Mouse (Mus musculus): Measurements from ENCODE around the gene Sgsm1. TPM values are rescaled to one million over a fixed set of nuclear protein-coding genes. Genes with fewer than 3 reads are reported as not detected.

Sgsm1 gene
- polyA plus RNA-seq, 1 experiment = 1.1 TPM

DNA sequence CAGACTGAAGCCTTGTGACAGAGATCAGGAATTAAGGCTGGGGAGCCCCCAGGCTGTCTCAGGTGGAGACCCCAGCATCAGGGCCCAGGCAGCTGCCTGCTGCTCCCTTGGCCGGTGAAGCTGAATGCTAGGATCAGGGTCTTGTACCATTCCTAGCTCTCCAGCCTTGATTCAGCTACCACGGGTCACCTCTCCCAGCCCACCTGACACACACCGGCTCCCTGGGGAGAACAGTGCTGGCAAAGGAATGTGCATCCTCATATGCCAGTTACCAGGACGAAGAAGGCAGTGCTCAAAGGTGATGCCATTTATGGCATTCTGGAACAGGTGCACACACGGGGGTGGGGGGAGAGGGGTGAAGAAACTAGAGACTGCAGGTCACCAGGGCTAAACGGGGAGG lies 11.8 kb downstream of the Sgsm1 start:
- H3K4me3 ChIP-seq (ENCODE audit: insufficient read depth, low read length) = no peak overlapping the region
- no peaks in the 10 kb centered on the region for H3K4me1 ChIP-seq (ENCODE audit: control insufficient read depth, insufficient read depth, low read length)
- TF ChIP-seq POLR2A (IDR thresholded peaks at IDR 0.05; ENCODE audit: low read depth, low read length) = no peak
- TF ChIP-seq CTCF (IDR thresholded peaks at IDR 0.05; ENCODE audit: borderline replicate concordance, insufficient read depth, low read length) = no peak
- H3K27ac ChIP-seq (ENCODE audit: insufficient read depth, low read length) = no peak overlapping the region

DNA sequence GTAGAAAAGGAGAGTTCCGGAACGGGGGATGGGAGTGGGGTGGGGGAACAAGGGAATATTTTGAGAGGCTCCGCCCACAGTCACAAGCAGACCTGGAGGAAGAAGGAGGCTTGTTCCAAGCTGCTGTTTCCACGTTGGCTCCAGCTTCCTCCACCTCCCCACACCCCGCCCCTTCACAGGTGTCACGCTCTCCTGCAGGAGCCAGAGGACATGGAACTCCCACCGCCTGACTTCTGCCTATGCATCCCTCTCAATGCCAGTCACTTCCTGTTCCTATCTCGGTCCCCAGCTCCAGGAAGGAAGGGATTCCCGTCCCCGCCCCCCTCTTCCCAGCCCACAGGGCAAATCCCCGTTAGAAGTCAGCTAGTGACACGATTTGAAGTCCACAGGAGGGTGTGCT lies 12.5 kb downstream of the Sgsm1 start:
- Histone ChIP-seq H3K27ac (ENCODE audit: insufficient read depth, low read length) (no peak overlapping the region), H3K4me3 (ENCODE audit: insufficient read depth, low read length) (no peak overlapping the region), H3K4me1 (ENCODE audit: control insufficient read depth, insufficient read depth, low read length) (no peaks in the 10 kb centered on the region)
- no peak for TF ChIP-seq CTCF (IDR thresholded peaks at IDR 0.05; ENCODE audit: borderline replicate concordance, insufficient read depth, low read length)
- no peak for TF ChIP-seq POLR2A (IDR thresholded peaks at IDR 0.05; ENCODE audit: low read depth, low read length)

DNA sequence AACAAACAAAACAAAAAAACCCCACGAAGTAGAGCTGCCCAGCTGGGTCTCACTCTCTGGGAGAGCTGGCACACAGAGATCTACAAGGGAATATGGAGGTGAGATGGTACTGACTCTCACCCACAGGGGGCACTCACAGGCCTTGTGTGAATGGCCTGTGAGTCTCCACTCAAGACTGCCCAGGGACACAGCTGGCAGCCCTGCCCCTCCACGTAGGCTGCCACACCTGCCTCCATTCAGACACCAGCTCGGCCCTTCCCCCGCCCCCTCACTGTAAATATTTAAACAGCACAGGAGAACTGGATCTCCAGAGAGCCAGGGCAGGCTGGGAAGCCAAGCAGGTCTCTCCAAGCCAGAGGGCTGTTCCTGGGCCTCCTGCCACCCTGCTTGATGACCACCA lies 14.8 kb downstream of the Sgsm1 start:
- no peak overlapping the region for H3K4me3 ChIP-seq (ENCODE audit: insufficient read depth, low read length)
- no peak overlapping the region for H3K27ac ChIP-seq (ENCODE audit: insufficient read depth, low read length)
- no peaks in the 10 kb centered on the region for H3K4me1 ChIP-seq (ENCODE audit: control insufficient read depth, insufficient read depth, low read length)
- TF ChIP-seq CTCF (IDR thresholded peaks at IDR 0.05; ENCODE audit: borderline replicate concordance, insufficient read depth, low read length) = no peak
- TF ChIP-seq POLR2A (IDR thresholded peaks at IDR 0.05; ENCODE audit: low read depth, low read length) = no peak

DNA sequence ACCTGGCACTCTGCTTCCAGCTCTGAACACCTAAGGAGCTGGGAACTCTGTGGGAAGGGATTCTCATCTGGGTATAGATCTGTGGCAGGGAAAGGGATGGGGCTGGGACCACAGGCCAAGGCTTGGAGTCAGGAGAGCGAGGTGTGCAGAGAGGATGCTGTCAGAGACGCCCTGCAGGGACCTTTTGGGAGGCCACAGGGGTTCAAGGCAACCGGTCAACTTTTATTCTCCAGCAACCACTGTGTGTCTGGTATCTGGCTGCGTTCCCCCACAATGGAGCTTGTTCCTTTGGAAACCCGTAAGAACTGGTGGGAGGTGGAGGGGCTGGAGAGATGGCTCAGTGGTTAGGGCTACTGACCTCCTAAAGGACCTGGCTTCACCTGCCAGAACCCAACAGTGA lies 16.0 kb downstream of the Sgsm1 start:
- no peaks in the 10 kb centered on the region for H3K4me1 ChIP-seq (ENCODE audit: control insufficient read depth, insufficient read depth, low read length)
- no peak for TF ChIP-seq CTCF (IDR thresholded peaks at IDR 0.05; ENCODE audit: borderline replicate concordance, insufficient read depth, low read length)
- no peak for TF ChIP-seq POLR2A (IDR thresholded peaks at IDR 0.05; ENCODE audit: low read depth, low read length)
- no peak overlapping the region for H3K27ac ChIP-seq (ENCODE audit: insufficient read depth, low read length)

DNA sequence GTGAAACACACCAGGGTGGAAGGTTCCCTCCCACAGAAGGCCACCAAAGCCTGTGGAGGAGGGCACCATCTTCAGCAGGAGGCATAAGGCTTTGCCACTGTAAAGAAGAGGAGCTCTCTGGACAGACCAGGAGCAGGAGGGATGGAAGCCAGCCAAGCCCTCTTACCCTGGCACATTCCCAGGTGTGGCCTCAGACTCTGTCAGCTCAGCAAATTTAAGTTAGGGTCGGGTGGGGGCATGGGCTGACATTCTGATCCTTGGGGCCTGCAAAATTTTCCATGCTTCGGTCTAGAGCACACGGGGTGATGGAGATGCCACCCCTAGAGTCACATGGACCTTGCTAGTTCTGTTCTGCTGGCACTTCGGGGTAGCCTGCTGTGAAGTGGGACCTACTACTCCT lies 17.1 kb downstream of the Sgsm1 start:
- TF ChIP-seq POLR2A (IDR thresholded peaks at IDR 0.05; ENCODE audit: low read depth, low read length) (no peak), CTCF (IDR thresholded peaks at IDR 0.05; ENCODE audit: borderline replicate concordance, insufficient read depth, low read length) (no peak)
- Histone ChIP-seq H3K27ac (ENCODE audit: insufficient read depth, low read length) (no peak overlapping the region), H3K4me3 (ENCODE audit: insufficient read depth, low read length) (no peak overlapping the region), H3K4me1 (ENCODE audit: control insufficient read depth, insufficient read depth, low read length) (no peaks in the 10 kb centered on the region)

More for the DNA sequence above, 16.0 kb downstream of the Sgsm1 start:
- no peak overlapping the region for H3K4me3 ChIP-seq (ENCODE audit: insufficient read depth, low read length)

DNA sequence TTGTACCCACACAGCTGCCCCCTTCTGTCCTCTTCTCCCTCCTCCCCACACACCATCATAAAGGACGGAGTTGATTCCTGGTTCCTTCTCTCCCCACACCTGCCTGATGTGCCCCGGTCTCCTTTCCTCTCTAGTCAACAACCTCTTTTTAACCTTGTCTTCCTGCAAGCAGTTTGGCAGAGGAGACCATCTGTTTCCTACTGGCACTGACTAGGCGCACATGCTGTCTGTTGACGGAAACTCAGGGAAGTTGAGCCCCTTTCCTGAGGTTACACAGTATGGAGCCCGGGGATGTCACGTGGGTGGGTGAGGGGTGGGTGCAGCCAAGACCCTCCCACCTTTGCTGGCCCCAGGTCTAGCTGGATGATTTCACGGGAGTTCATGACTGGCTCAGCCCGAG lies 17.8 kb downstream of the Sgsm1 start:
- H3K27ac ChIP-seq (ENCODE audit: insufficient read depth, low read length) = no peak overlapping the region
- TF ChIP-seq POLR2A (IDR thresholded peaks at IDR 0.05; ENCODE audit: low read depth, low read length) = no peak
- no peak for TF ChIP-seq CTCF (IDR thresholded peaks at IDR 0.05; ENCODE audit: borderline replicate concordance, insufficient read depth, low read length)
- H3K4me1 ChIP-seq (ENCODE audit: control insufficient read depth, insufficient read depth, low read length) = no peaks in the 10 kb centered on the region
- no peak overlapping the region for H3K4me3 ChIP-seq (ENCODE audit: insufficient read depth, low read length)

DNA sequence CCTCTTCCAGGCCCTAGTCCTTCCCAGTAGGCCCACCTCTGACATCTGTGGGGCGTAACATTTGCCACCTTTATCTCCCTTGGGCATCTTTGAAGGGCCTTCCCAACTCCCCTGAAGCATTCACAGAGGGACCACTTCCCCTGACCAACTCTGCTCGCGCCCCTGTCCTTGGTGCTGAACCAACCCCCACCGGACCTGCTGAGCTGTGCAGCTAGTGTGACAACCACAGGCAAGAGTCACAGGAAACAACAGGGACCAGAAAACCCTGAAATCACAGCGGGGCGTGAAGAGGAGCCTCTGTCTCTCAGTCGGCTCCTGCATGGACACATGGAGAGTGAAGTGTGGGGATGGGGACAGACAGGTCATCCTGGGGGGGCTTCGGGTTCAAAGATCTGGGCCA lies 18.4 kb downstream of the Sgsm1 start:
- no peak overlapping the region for H3K27ac ChIP-seq (ENCODE audit: insufficient read depth, low read length)
- no peak for TF ChIP-seq POLR2A (IDR thresholded peaks at IDR 0.05; ENCODE audit: low read depth, low read length)
- no peak for TF ChIP-seq CTCF (IDR thresholded peaks at IDR 0.05; ENCODE audit: borderline replicate concordance, insufficient read depth, low read length)
- no peaks in the 10 kb centered on the region for H3K4me1 ChIP-seq (ENCODE audit: control insufficient read depth, insufficient read depth, low read length)
- H3K4me3 ChIP-seq (ENCODE audit: insufficient read depth, low read length) = no peak overlapping the region

DNA sequence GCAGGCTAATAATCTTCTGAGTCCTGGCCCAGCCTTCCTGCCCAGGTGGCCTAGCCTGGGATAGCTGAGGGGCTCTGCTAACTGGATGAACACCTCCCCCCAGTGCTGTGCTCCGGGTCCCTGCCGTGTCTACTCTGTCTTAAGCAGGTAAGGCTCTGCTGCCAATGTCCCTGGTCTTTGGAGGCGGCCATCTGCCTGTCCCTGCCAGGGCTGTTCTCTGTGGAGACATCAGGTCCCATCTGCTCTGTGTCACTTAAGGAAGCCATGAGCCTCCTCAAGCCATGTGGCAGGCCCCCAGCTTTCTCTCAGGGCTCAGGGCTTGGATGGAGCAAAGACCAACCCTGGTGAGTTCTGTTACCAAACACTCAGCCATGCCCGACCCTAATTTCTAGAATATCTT lies 19.5 kb downstream of the Sgsm1 start:
- Histone ChIP-seq H3K4me1 (ENCODE audit: control insufficient read depth, insufficient read depth, low read length) (no peaks in the 10 kb centered on the region), H3K27ac (ENCODE audit: insufficient read depth, low read length) (no peak overlapping the region), H3K4me3 (ENCODE audit: insufficient read depth, low read length) (no peak overlapping the region)
- TF ChIP-seq POLR2A (IDR thresholded peaks at IDR 0.05; ENCODE audit: low read depth, low read length) = no peak
- no peak for TF ChIP-seq CTCF (IDR thresholded peaks at IDR 0.05; ENCODE audit: borderline replicate concordance, insufficient read depth, low read length)

DNA sequence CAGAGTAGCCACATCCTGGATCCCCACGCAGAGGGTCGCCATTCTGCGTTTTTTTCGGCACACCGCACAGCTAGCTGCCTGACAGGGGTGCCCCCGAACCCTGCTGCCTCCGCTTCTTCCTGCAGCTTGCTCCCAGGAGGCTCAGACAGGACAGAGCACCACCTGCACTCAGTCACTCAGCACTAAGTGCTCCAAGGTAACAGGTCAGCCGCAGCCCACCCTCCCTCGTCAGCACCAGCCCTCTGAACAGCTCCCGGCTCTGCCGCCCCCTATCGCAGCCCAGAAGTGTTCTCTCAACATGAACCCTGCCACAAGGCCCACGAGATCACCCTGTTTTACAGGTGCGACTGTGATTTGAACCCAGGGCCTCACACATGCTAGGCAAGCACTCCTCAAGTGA lies 20.4 kb downstream of the Sgsm1 start:
- H3K4me3 ChIP-seq (ENCODE audit: insufficient read depth, low read length) = no peak overlapping the region
- no peaks in the 10 kb centered on the region for H3K4me1 ChIP-seq (ENCODE audit: control insufficient read depth, insufficient read depth, low read length)
- TF ChIP-seq CTCF (IDR thresholded peaks at IDR 0.05; ENCODE audit: borderline replicate concordance, insufficient read depth, low read length) (no peak), POLR2A (IDR thresholded peaks at IDR 0.05; ENCODE audit: low read depth, low read length) (no peak)
- H3K27ac ChIP-seq (ENCODE audit: insufficient read depth, low read length) = no peak overlapping the region

DNA sequence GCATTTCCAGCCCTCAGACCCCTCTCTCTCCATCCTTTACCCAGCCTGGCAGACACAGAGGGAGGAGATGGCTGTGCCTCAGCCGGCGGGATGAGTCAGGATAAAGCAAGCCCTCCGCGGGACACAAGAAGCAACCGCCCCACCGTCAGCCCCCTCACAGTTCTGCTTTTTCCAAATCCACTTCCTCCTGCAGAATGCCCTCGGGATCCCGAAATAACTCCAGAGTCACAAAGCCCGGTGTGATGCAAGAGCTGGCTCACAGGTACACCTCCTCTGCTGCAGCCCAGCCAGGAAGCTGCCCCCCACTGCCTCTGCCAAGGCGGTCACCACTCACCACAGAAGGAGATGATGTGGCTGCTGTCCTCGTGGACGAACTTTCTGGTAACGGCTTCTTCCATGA lies 22.1 kb downstream of the Sgsm1 start:
- Histone ChIP-seq H3K4me1 (ENCODE audit: control insufficient read depth, insufficient read depth, low read length) (no peaks in the 10 kb centered on the region), H3K27ac (ENCODE audit: insufficient read depth, low read length) (no peak overlapping the region), H3K4me3 (ENCODE audit: insufficient read depth, low read length) (no peak overlapping the region)
- TF ChIP-seq CTCF (IDR thresholded peaks at IDR 0.05; ENCODE audit: borderline replicate concordance, insufficient read depth, low read length) = no peak
- no peak for TF ChIP-seq POLR2A (IDR thresholded peaks at IDR 0.05; ENCODE audit: low read depth, low read length)

DNA sequence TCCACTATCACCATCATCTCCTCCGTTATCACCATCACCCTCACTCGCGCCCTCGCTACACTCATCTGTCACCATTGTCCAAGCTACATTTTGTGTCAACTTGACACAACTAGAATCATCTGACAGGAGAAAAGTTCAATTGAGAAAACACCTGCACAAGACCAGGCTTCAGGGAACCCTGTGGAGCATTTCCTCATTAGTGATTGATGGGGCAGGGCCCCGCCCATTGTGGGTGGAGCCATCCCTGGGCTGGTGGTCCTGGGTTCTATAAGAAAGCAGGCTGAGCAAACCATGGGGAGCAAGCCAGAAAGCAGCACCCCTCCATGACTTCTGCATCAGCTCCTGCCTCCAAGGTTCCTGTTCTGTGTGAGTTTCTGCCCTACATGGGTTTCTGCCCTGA lies 22.8 kb downstream of the Sgsm1 start:
- no peaks in the 10 kb centered on the region for H3K4me1 ChIP-seq (ENCODE audit: control insufficient read depth, insufficient read depth, low read length)
- H3K4me3 ChIP-seq (ENCODE audit: insufficient read depth, low read length) = no peak overlapping the region
- no peak for TF ChIP-seq CTCF (IDR thresholded peaks at IDR 0.05; ENCODE audit: borderline replicate concordance, insufficient read depth, low read length)
- no peak overlapping the region for H3K27ac ChIP-seq (ENCODE audit: insufficient read depth, low read length)
